Mouse (Mus musculus) cerebellum, adult 9-10 months (tissue): ENCODE measurements around the gene Krtap4-8.
"Not testable (repeated sequence)": the region's sequence is repeated elsewhere in the genome, so short reads cannot be mapped to it uniquely, and the experiment has no call there.

Source experiments
- DNase-seq: peaks from one replicate; pipeline ENCODE4 v3.0.0; 2022

Gene Krtap4-8

GRCm38 (mm10) chr11:99780604-99781003, at the start of gene Krtap4-8:
Gene Krtap4-8, minus strand, starts transcription at chr11:99780704.
- no peak for DNase-seq

GRCm38 (mm10) chr11:99815566-99815965, 35.1 kb upstream of the Krtap4-8 start, which contains the start of gene Gm11564:
Gene Gm11564, minus strand, starts transcription at chr11:99815666.
- DNase-seq = not testable (repeated sequence)

DNA sequence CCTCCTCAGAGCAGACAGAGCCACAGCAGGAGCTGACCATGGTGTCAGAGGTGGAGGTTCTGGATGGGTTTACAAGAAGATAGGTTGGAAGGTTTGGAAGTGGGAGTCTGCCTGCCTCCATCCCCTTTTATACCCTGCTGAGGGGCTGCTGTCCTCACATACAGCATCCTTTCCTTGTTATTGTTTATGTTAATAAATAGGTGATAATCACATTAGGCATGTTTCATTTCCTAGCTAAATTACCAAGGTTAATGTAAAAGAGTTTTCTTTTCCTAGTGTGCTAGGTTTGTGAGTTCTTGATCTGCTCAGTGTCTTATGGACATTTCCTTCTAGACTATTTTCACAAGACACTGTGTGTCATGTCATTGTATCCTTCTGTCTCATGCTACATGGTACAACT, 29.3 kb upstream of the Krtap4-8 start, which contains the start of gene Krtap4-13:
Gene Krtap4-13 (minus strand): TSS at position 101 of the 400 bp plus-strand sequence.
- DNase-seq = not testable (repeated sequence)

- not testable (repeated sequence) for DNase-seq
Observed at GRCm38 (mm10) chr11:99804346-99804745, 23.8 kb upstream of the Krtap4-8 start, which contains the start of gene Gm11554. Gene Gm11554, minus strand, starts transcription at chr11:99804446.

GRCm38 (mm10) chr11:99798832-99799231, 18.3 kb upstream of the Krtap4-8 start, which contains the start of gene Gm11569:
Gene Gm11569, minus strand, starts transcription at chr11:99798932.
- not testable (repeated sequence) for DNase-seq

- no peak for DNase-seq
Observed at GRCm38 (mm10) chr11:99793367-99793766, 12.9 kb upstream of the Krtap4-8 start, which contains the start of gene Gm11596. Gene Gm11596, minus strand, starts transcription at chr11:99793467.

GRCm38 (mm10) chr11:99784900-99785299, 4.4 kb upstream of the Krtap4-8 start, which contains the start of gene Krtap4-9:
Gene Krtap4-9, plus strand, starts transcription at chr11:99785200.
- DNase-seq = not testable (repeated sequence)

- no peak for DNase-seq
Observed at GRCm38 (mm10) chr11:99778401-99778800, 2.1 kb downstream of the Krtap4-8 start.

- DNase-seq = not testable (repeated sequence)
Observed at GRCm38 (mm10) chr11:99772813-99773212, 7.7 kb downstream of the Krtap4-8 start, which contains the start of gene Gm11595. Gene Gm11595, minus strand, starts transcription at chr11:99772913.

- no peak for DNase-seq
Observed at GRCm38 (mm10) chr11:99768410-99768809, 12.1 kb downstream of the Krtap4-8 start.

DNA sequence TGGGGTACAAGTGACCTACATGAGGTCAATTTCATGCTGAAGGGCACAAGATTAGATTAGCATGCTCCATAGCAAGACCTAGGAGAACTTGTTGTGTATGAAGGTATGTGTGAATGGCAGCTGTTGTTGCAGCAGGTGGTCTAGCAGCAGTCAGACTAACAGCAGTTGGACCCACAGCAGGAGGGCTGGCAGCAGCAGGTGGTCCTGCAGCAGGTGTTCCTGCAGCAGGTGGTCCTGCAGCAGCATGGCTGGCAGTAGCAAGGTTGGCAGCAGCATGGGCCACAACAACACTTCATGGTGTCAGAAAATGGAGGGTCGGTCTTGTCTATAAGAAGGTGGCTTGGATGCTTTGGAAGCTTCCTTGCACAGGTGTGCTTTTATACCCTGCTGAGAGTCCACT, 21.6 kb downstream of the Krtap4-8 start:
- DNase-seq = no peak

DNA sequence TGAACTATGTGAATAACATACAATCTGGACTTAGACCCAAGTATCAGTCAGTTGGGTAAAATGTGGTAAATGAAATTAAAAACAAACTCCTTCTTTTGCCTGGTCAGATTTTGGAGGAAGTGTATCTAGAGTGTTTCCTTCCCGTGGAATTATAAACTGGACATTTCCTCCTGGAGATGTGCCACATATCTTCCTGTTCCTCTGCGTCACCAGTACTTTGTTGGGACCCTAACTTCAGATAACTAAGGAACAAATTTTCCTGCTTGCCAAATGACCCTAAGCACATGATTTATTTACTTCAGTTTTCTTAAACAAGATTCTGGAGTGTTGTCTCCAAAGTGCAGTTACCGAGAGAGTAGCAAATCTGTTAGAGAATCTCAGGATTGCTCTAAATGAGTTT, 36.5 kb downstream of the Krtap4-8 start:
- no peak for DNase-seq

- DNase-seq = no peak
Observed at GRCm38 (mm10) chr11:99734190-99734589, 46.3 kb downstream of the Krtap4-8 start, which contains the start of gene Gm14180. Gene Gm14180, minus strand, starts transcription at chr11:99734290.
